Mouse (Mus musculus) heart, embryonic 14.5 days (tissue): ENCODE measurements around the gene Itsn1. TPM values are rescaled to one million over a fixed set of nuclear protein-coding genes. Genes with fewer than 3 reads are reported as not detected.

Experiments used
- ATAC-seq: fragments of 200-750 bp; cut with Nextera tagmentation; 2 replicates; pipeline ENCODE4 v1.8.0; 2017; ENCODE audit warnings: low read depth, moderate TSS enrichment; ENCODE audit not compliant: insufficient number of reproducible peaks, insufficient read depth, low FRiP score
- H3K27ac ChIP-seq, 2 experiments: fragments of 200-500 bp in 1 of 2; fragments of 300-500 bp in 1 of 2; sonication (generic) in 1 of 2; replicated peaks in 1 of 2; 2 replicates each; pipeline ENCODE4 v1.5.1; 2012 to 2014; ENCODE audit warnings: low read depth in 2 of 2, low read length in 2 of 2, control low read depth in 1 of 2, mild to moderate bottlenecking in 1 of 2, mixed read lengths in 1 of 2; ENCODE audit not compliant: control insufficient read depth in 1 of 2, insufficient read depth in 1 of 2
- H3K27me3 ChIP-seq: fragments of 300-500 bp; sonication (generic); 2 replicates; pipeline ENCODE4 v1.6.1; 2014; ENCODE audit warnings: mild to moderate bottlenecking, low read length, control low read depth; ENCODE audit not compliant: control insufficient read depth, insufficient read depth
- H3K36me3 ChIP-seq: fragments of 300-500 bp; sonication (generic); 2 replicates; pipeline ENCODE4 v1.6.1; 2014; ENCODE audit warnings: mild to moderate bottlenecking, control low read depth, low read length, mixed read lengths; ENCODE audit not compliant: control insufficient read depth, insufficient read depth
- H3K4me1 ChIP-seq, 2 experiments: fragments of 200-500 bp in 1 of 2; fragments of 300-500 bp in 1 of 2; sonication (generic) in 1 of 2; 2 replicates each; pipeline ENCODE4 v1.6.1; 2012 to 2014; ENCODE audit warnings: low read length in 2 of 2, control low read depth in 1 of 2, mixed read lengths in 1 of 2; ENCODE audit not compliant: control insufficient read depth in 2 of 2, insufficient read depth in 2 of 2
- H3K4me2 ChIP-seq: fragments of 300-500 bp; sonication (generic); 2 replicates; pipeline ENCODE4 v1.6.1; 2014; ENCODE audit warnings: mild to moderate bottlenecking, low read length
- H3K4me3 ChIP-seq, 2 experiments: fragments of 200-500 bp in 1 of 2; fragments of 300-500 bp in 1 of 2; sonication (generic) in 1 of 2; 2 replicates each; pipeline ENCODE4 v1.5.1; 2012 to 2014; ENCODE audit warnings: low read length in 2 of 2, mild to moderate bottlenecking in 2 of 2, control low read depth in 1 of 2, low read depth in 1 of 2, moderate library complexity in 1 of 2; ENCODE audit not compliant: control insufficient read depth in 1 of 2, insufficient read depth in 1 of 2
- H3K9ac ChIP-seq: fragments of 300-500 bp; sonication (generic); 2 replicates; pipeline ENCODE4 v1.6.1; 2014; ENCODE audit warnings: mild to moderate bottlenecking, low read length
- H3K9me3 ChIP-seq: fragments of 300-500 bp; sonication (generic); 2 replicates; pipeline ENCODE4 v1.6.1; 2016; ENCODE audit warnings: low read length, control low read depth; ENCODE audit not compliant: control insufficient read depth
- WGBS: fragments of 180-500 bp; shearing (Covaris S2); extraction: QIAGEN DNeasy Blood & Tissue Kit; methylation state at CpG from one replicate; pipeline ENCODE4 v1.1.7; 2014; 5-methylcytosine and 5-hydroxymethylcytosine counted together
- polyA plus RNA-seq: library from polyadenylated mRNA; unstranded; fragments of >200 nt; fragmentation: Nextera tagmentation; extraction: Ambion mirVana; gene quantifications from 2 replicates; pipeline ENCODE4 v1.2.1, GENCODE M21; 2014

The Itsn1 gene
- polyA plus RNA-seq, 1 experiment from 2014 or later = 21.2 TPM

DNA sequence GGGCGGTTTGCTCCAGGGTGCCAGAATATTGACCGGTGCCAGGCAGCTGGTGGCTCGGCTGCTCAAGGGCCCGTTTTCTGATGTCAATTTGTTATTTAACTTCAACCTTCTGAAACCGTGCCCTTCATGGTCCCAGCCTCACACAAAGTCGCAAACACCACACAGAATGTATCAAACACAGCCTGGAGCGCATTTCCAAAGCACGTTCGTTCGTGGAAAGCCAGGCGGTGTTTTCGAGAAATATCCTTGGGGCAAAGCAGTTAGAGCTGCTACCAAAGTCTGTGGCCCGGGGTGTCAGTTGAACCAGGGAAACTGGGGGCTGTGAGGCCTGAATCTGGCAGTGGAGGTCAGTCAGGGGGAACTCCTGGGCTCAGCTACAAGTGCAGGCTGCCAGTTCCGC lies 213.1 kb downstream of the Itsn1 start:
- 87% methylated on average over 14 of the region's 14 CpGs for WGBS
- no peak for ATAC-seq
- no peaks in the 10 kb centered on the region for H3K9me3 ChIP-seq

DNA sequence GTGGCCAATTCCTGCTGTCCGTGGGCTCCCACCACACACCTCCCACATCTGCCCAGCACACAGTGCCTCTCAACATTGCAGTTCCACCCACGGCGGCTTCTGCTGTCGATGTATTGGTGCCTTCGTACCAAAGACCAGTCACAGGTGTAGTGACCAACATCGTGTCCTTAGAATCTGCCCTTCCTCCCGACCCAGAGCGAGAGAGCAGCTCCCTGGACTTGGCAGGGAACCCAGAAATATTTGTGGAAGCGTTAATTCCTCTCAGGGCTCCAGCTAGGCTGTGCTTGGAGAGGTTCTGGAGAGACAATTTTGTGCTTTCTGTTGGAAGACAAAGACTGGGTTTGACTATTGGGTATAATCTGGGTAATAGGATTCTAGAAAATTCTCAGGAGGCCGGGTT lies 217.2 kb downstream of the Itsn1 start:
- Histone ChIP-seq H3K36me3 (no peaks in the 10 kb centered on the region), H3K4me1 (no peaks in the 10 kb centered on the region), H3K4me2 (no peak overlapping the region), H3K9me3 (no peaks in the 10 kb centered on the region), H3K27me3 (no peaks in the 10 kb centered on the region), H3K9ac (no peak overlapping the region), H3K4me3 (no peak overlapping the region), H3K27ac (no peak overlapping the region)
- no peak for ATAC-seq
- 76% methylated on average over 10 of the region's 10 CpGs for WGBS

More for the DNA sequence above, 213.1 kb downstream of the Itsn1 start:
- H3K4me1 ChIP-seq = no peaks in the 10 kb centered on the region
- H3K36me3 ChIP-seq = no peaks in the 10 kb centered on the region
- H3K4me2 ChIP-seq = no peak overlapping the region
- no peak overlapping the region for H3K4me3 ChIP-seq
- H3K27ac ChIP-seq = no peak overlapping the region
- no peaks in the 10 kb centered on the region for H3K27me3 ChIP-seq
- H3K9ac ChIP-seq = no peak overlapping the region

DNA sequence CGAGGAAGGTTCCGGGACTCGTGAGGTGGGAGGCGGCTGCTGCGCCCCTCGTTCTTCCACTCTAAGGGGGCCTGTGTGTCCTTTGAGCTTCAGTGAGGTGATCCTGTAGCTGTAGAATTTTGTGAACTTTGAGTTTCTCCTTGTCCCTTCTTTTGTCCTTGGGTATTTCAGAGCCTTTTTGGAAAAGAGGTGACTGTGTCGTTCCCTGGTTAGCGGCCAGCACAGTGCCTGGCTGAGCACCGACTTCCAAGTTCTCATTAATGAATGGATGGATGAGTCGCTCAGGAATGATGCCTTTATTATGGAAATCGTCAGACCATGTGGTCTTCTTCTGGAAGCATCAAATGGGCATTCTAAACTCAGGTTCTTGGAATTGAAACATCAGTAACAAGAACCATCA lies 218.0 kb downstream of the Itsn1 start:
- Histone ChIP-seq H3K9me3 (no peaks in the 10 kb centered on the region), H3K4me3 (no peak overlapping the region), H3K4me1 (no peaks in the 10 kb centered on the region), H3K27me3 (no peaks in the 10 kb centered on the region), H3K9ac (no peak overlapping the region), H3K36me3 (no peaks in the 10 kb centered on the region), H3K4me2 (no peak overlapping the region), H3K27ac (no peak overlapping the region)
- WGBS = 79% methylated on average over 11 of the region's 11 CpGs
- no peak for ATAC-seq

DNA sequence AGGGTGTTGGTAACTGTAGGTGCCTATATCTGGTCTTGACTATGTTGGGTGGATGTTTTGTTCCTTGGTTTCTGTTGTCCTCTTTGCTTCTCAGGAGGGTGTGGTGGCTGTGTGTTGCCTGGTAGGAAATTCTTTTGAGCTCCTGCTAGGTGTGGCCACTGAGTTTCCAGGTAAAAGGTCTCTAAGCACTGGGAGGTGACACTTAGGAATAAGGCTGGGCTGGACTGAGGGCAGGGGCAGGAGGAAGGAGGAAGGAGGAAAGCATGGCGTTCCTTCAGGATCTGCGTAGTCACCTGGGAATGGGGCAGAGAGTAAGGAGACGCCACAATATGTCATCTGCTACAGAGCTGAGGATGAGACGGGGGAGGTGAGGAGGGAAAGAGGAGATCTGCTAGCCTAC lies 224.9 kb downstream of the Itsn1 start:
- Histone ChIP-seq H3K9me3 (0 out of 2 replicates have a peak, but pooled peaks cover 4% of the 10 kb centered on the region), H3K36me3 (no peaks in the 10 kb centered on the region), H3K4me3 (no peak overlapping the region), H3K9ac (no peak overlapping the region), H3K27ac (no peak overlapping the region), H3K4me2 (no peak overlapping the region), H3K27me3 (no peaks in the 10 kb centered on the region), H3K4me1 (no peaks in the 10 kb centered on the region)
- ATAC-seq = no peak
- 86% methylated on average over 4 of the region's 4 CpGs for WGBS

DNA sequence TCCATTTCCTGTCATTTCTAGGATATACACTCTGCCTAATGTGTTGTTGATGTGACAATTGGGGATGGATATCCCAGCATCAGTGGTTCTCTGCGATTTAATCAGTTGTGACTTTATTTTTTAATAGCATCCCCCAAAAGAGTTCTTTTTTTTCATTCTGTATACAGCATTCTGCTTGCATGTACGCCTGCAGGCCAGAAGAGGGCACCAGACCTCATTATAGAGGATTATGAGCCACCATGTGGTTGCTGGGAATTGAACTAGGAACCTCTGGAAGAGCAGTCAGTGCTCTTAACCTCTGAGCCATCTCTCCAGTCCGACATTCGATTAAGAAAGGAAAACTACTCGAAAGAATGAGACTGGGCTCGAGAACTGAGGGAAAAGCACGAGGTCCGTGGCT lies 225.7 kb downstream of the Itsn1 start:
- Histone ChIP-seq H3K4me1 (no peaks in the 10 kb centered on the region), H3K27ac (no peak overlapping the region), H3K27me3 (no peaks in the 10 kb centered on the region), H3K9me3 (0 out of 2 replicates have a peak, but pooled peaks cover 4% of the 10 kb centered on the region), H3K4me2 (no peak overlapping the region), H3K4me3 (no peak overlapping the region), H3K9ac (no peak overlapping the region), H3K36me3 (no peaks in the 10 kb centered on the region)
- ATAC-seq = no peak
- 85% methylated on average over 8 of the region's 8 CpGs for WGBS

DNA sequence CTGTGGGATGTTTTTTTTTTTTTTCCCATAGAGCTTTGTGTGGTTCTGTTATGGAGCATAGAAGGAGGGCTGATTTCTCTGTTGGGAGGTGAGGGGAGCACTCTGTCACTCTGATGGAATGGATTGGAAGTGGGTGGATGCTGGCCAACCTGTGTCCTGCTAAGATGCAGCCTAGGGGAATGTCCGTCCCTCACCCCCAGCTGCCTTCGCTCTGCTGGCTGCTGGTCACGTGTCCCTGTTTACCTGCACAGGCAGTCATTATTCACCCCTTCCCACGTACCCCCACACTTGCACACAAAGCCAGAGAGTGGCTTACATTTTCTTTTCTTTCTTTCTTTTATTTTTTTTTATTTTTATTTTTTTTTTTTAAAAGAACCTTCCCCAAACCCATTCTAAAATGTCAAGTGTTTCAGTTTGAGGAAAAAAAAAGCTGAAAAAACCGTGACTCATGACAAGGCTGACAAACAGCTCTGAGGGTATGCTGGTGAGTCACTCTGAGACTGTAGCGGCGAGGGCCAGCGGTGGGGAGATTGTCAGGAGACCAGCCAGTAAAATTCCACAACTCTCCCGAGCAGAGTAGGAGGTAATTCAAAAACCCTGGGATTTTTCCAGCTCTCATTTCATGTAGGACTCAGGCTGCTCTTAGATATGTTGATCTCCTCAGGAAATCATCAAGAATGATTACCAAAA lies 233.3 kb downstream of the Itsn1 start:
- no peaks in the 10 kb centered on the region for H3K27me3 ChIP-seq
- WGBS = 13% methylated on average over 9 of the region's 9 CpGs
- peak overlapping the region; percentile 47 for H3K9ac ChIP-seq
- no peaks in the 10 kb centered on the region for H3K9me3 ChIP-seq
- no peak for ATAC-seq
- no peak overlapping the region for H3K4me3 ChIP-seq
- H3K4me2 ChIP-seq = peak overlapping the region; percentile 35
- H3K36me3 ChIP-seq = no peaks in the 10 kb centered on the region
- H3K27ac ChIP-seq = 0 out of 4 replicates have a peak overlapping the region, but pooled peaks of 1 of the 2 experiments have one; percentile 14
- peaks cover 6% of the 10 kb centered on the region in 2 experiments for H3K4me1 ChIP-seq

DNA sequence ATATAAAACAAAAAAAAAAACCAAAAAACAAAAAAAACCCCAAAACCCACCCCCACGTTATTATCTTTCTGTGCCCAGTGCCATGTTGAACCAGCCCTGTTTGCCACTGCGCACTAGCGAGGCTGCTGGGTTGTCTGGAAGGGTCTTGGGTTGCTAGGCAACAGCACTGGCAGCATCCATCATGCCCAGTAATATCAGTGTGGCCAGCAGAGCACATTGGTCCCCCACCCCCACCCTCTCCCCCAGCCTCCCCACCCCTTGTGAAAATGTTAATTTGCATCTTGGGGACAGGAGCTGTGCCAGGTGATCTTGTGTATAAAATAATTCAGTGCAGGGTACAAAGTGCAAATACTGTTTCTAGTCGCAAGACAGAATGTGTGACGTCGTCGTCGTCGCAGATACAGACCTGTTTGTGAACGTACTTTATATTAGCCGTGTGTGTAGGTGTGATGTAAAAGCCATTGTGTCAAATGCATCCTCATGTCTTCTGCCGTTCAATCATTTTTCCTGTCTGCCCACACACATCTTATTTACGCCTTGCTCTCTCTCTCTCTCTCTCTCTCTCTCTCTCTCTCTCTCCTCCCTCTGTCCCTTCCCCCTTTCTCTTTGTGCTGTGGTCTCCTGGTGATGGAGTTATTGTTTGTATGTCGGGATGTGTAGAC lies 233.9 kb downstream of the Itsn1 start:
- Histone ChIP-seq H3K9ac (no peak overlapping the region), H3K27me3 (no peaks in the 10 kb centered on the region), H3K4me2 (no peak overlapping the region), H3K4me1 (peaks cover 6% of the 10 kb centered on the region in 2 experiments), H3K4me3 (no peak overlapping the region), H3K27ac (no peak overlapping the region), H3K9me3 (no peaks in the 10 kb centered on the region), H3K36me3 (no peaks in the 10 kb centered on the region)
- no peak for ATAC-seq
- 59% methylated on average over 14 of the region's 14 CpGs for WGBS
